Mouse (Mus musculus): ENCODE data around the gene Hmgn3. TPM values are rescaled to one million over a fixed set of nuclear protein-coding genes. Genes with fewer than 3 reads are reported as not detected.

The Hmgn3 gene
- polyA plus RNA-seq, 1 experiment from 2014 or later: 126 TPM

DNA sequence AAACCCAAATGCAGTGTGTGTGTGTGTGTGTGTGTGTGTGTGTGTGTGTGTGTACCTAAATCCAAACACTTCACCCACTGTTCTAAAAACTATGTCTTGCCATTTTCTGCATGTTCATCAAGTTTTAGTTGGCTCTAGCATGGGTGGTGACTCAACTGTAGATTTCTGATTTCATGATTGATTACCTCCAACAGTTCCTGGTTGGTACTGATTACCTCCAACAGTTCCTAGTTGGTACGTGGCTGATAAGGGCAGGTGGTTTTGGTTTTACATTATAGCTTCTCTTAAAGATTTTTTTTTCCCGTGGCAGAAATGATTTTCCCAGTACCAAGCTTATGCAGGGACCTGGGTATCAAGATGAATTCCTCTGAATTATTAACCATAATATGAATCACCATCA is 27.3 kb downstream of the Hmgn3 start:
- no peaks in the 10 kb centered on the region for H3K36me3 ChIP-seq (ENCODE audit: control insufficient read depth, insufficient read depth, low read length)
- DNase-seq: no peak
- no peak overlapping the region for H3K4me3 ChIP-seq (replicated peaks; ENCODE audit: low read depth, low read length)
- H3K27ac ChIP-seq (replicated peaks; ENCODE audit: low read depth, low read length): no peak overlapping the region
- no peaks in the 10 kb centered on the region for H3K4me1 ChIP-seq (ENCODE audit: control insufficient read depth, insufficient read depth, low read length)
- WGBS: 89% methylated on average over 2 of the region's 2 CpGs
- H3K4me2 ChIP-seq (ENCODE audit: low read length): no peak overlapping the region
- H3K27me3 ChIP-seq (ENCODE audit: control insufficient read depth, insufficient read depth, low read length): no peaks in the 10 kb centered on the region
- no peak for ATAC-seq (ENCODE audit: low FRiP score, low TSS enrichment)
- no peaks in the 10 kb centered on the region for H3K9me3 ChIP-seq (ENCODE audit: control insufficient read depth, low read length)
- no peak overlapping the region for H3K9ac ChIP-seq (replicated peaks; ENCODE audit: low read length)

DNA sequence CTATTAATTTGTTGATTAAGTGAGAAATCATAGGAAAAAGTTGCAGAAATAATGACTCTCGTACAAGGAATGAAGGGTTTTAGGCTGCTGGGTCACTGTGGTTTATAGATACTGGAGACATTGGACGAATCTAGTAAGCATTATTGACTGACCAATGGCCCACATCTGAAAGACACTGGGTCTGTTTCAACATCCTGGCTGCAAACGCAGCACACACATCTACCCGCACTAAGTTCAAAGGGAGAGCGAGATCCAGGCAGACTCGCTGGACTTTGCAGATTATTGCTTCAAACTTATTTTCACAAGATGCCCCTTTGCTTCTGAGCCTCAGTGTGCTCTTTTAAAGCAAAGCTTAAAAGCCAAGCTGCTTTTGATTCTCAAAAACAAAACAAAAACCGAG is 29.0 kb downstream of the Hmgn3 start:
- Histone ChIP-seq H3K4me2 (ENCODE audit: low read length) (no peak overlapping the region), H3K27ac (replicated peaks; ENCODE audit: low read depth, low read length) (no peak overlapping the region), H3K36me3 (ENCODE audit: control insufficient read depth, insufficient read depth, low read length) (no peaks in the 10 kb centered on the region), H3K27me3 (ENCODE audit: control insufficient read depth, insufficient read depth, low read length) (no peaks in the 10 kb centered on the region), H3K9ac (replicated peaks; ENCODE audit: low read length) (no peak overlapping the region), H3K4me3 (replicated peaks; ENCODE audit: low read depth, low read length) (no peak overlapping the region), H3K4me1 (ENCODE audit: control insufficient read depth, insufficient read depth, low read length) (no peaks in the 10 kb centered on the region), H3K9me3 (ENCODE audit: control insufficient read depth, low read length) (no peaks in the 10 kb centered on the region)
- WGBS: 87% methylated on average over 7 of the region's 7 CpGs
- ATAC-seq (ENCODE audit: low FRiP score, low TSS enrichment) (no peak), DNase-seq (no peak)

DNA sequence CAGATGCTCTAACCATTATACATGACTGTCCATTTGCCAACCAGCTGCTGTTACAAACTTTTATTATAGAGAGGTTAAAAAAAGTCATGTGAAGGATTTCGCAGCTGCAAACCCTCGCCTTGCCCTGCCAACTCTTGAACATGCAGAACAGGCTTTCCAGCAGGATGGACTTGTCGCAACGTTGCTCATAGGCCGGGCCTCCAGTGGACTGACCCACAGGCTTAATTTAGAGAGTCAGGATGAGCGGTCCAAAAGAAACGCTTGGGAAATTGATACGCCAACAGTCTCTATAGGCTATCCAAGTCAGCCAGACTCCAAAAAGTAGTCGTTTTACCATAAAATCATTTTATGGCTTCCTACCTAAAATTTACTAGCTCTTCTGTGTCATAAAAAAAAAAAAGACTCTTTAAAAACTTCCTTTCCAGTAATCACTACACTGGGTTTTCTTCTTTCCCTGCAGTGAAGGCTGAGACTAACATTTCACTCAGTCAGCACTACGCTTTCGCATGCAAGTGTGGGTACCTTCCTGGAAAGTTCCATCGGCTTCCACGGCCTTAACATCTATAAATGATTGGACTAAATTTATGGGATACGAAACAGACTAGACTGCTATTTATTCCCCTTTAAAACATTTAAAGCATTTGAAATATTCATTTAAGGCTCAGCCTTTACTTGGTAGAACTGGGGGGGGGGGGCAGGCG is 29.6 kb downstream of the Hmgn3 start:
- Histone ChIP-seq H3K4me3 (replicated peaks; ENCODE audit: low read depth, low read length) (no peak overlapping the region), H3K4me2 (ENCODE audit: low read length) (no peak overlapping the region), H3K4me1 (ENCODE audit: control insufficient read depth, insufficient read depth, low read length) (no peaks in the 10 kb centered on the region), H3K9me3 (ENCODE audit: control insufficient read depth, low read length) (no peaks in the 10 kb centered on the region), H3K9ac (replicated peaks; ENCODE audit: low read length) (no peak overlapping the region), H3K27ac (replicated peaks; ENCODE audit: low read depth, low read length) (no peak overlapping the region), H3K27me3 (ENCODE audit: control insufficient read depth, insufficient read depth, low read length) (no peaks in the 10 kb centered on the region), H3K36me3 (ENCODE audit: control insufficient read depth, insufficient read depth, low read length) (no peaks in the 10 kb centered on the region)
- DNase-seq: no peak
- 96% methylated on average over 15 of the region's 15 CpGs for WGBS
- ATAC-seq (ENCODE audit: low FRiP score, low TSS enrichment): no peak

DNA sequence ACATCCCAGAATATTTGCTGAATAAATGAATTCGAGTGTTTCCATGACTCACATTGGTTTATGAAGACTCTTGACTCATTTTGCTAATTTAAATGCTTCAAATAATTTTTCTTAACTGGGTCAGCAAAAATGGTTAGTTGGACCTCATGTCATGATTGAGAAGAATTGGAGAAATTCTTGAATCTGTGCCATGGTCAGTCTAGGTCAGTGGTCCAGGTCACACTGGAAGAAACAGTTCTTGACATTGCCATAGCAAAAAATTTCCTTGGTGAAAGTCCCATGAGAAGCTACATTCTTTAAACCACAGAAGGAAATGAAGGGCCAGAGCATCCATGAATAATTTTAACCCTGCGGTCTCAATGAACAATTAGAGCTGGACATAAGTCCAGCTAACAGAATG is 30.8 kb downstream of the Hmgn3 start:
- ATAC-seq (ENCODE audit: low FRiP score, low TSS enrichment): no peak
- 96% methylated on average over 2 of the region's 2 CpGs for WGBS
- H3K9me3 ChIP-seq (ENCODE audit: control insufficient read depth, low read length): no peaks in the 10 kb centered on the region
- H3K9ac ChIP-seq (replicated peaks; ENCODE audit: low read length): no peak overlapping the region
- no peaks in the 10 kb centered on the region for H3K27me3 ChIP-seq (ENCODE audit: control insufficient read depth, insufficient read depth, low read length)
- DNase-seq: no peak
- H3K4me2 ChIP-seq (ENCODE audit: low read length): no peak overlapping the region
- 0 out of 2 replicates have a peak, but pooled peaks cover under 1% of the 10 kb centered on the region for H3K36me3 ChIP-seq (ENCODE audit: control insufficient read depth, insufficient read depth, low read length)
- no peak overlapping the region for H3K4me3 ChIP-seq (replicated peaks; ENCODE audit: low read depth, low read length)
- no peaks in the 10 kb centered on the region for H3K4me1 ChIP-seq (ENCODE audit: control insufficient read depth, insufficient read depth, low read length)
- no peak overlapping the region for H3K27ac ChIP-seq (replicated peaks; ENCODE audit: low read depth, low read length)

DNA sequence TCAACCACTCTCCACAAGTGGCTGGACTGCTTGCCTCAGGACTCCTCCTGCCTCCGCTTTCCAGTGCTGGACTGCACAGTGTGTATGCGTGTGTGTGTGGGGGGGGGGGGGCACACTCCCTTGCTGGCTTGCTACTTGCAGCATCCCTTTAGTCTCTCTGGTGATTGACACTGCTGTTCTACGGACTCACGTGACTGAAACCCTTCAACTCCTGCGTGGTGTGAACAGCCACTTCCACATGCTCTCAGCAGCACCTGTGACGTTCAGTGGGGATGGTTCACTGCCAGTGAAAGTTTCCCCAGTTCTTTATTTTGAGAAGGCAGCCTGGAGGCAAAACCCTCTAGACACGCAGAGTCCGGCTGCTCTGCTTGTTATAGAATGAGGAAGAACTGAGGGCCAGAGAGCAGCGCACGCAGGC is 32.7 kb downstream of the Hmgn3 start:
- Histone ChIP-seq H3K4me1 (ENCODE audit: control insufficient read depth, insufficient read depth, low read length) (no peaks in the 10 kb centered on the region), H3K4me3 (replicated peaks; ENCODE audit: low read depth, low read length) (no peak overlapping the region), H3K9ac (replicated peaks; ENCODE audit: low read length) (no peak overlapping the region), H3K36me3 (ENCODE audit: control insufficient read depth, insufficient read depth, low read length) (0 out of 2 replicates have a peak, but pooled peaks cover 4% of the 10 kb centered on the region), H3K27me3 (ENCODE audit: control insufficient read depth, insufficient read depth, low read length) (no peaks in the 10 kb centered on the region), H3K27ac (replicated peaks; ENCODE audit: low read depth, low read length) (no peak overlapping the region), H3K9me3 (ENCODE audit: control insufficient read depth, low read length) (no peaks in the 10 kb centered on the region), H3K4me2 (ENCODE audit: low read length) (no peak overlapping the region)
- DNase-seq: no peak
- ATAC-seq (ENCODE audit: low FRiP score, low TSS enrichment): no peak
- 85% methylated on average over 10 of the region's 10 CpGs for WGBS

DNA sequence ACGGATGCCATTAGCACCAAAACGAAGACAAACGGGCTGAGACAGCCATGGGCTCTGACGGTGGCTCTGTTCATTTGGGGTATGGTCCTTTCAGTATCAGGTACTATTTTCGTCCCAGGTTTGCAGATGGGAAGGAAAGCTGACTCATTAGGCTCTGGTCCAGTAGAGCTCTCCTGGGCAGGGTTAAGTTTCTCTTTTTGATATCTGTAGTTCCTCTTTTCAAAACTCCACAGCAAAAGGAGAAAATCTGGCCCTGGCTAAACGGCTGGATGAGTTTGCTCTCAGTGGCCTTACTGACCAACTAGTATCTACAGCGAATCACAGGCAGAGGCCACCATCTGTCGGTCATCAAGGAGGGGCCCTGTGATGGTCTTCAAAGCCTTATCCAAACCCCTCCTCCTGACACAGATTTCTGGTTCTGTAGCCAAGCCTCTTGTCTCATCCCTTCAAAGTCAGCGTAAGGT is 34.1 kb downstream of the Hmgn3 start:
- DNase-seq: no peak
- WGBS: 87% methylated on average over 9 of the region's 9 CpGs
- H3K9ac ChIP-seq (replicated peaks; ENCODE audit: low read length): no peak overlapping the region
- no peak for ATAC-seq (ENCODE audit: low FRiP score, low TSS enrichment)
- H3K27me3 ChIP-seq (ENCODE audit: control insufficient read depth, insufficient read depth, low read length): no peaks in the 10 kb centered on the region
- H3K4me2 ChIP-seq (ENCODE audit: low read length): no peak overlapping the region
- no peaks in the 10 kb centered on the region for H3K9me3 ChIP-seq (ENCODE audit: control insufficient read depth, low read length)
- H3K4me1 ChIP-seq (ENCODE audit: control insufficient read depth, insufficient read depth, low read length): no peaks in the 10 kb centered on the region
- no peak overlapping the region for H3K27ac ChIP-seq (replicated peaks; ENCODE audit: low read depth, low read length)
- 0 out of 2 replicates have a peak, but pooled peaks cover 4% of the 10 kb centered on the region for H3K36me3 ChIP-seq (ENCODE audit: control insufficient read depth, insufficient read depth, low read length)
- H3K4me3 ChIP-seq (replicated peaks; ENCODE audit: low read depth, low read length): no peak overlapping the region

DNA sequence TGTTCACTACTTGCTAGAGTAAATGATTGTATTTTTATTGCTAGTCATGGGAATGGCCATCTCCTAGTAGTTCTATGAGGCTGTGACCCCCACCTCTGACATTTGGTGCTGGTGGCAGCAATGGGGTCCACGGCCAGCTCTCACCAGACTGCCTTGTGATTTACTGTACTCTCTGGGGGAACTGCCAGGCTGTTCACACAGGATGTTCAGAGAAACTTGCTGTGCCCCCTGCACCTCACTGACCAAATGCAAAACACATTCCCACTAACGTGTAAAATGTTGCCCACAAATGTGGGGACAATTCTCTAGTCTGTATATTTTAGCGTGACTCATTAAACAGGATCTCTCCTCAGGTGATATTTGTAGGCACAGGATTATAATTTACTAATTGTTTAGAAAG is 34.7 kb downstream of the Hmgn3 start:
- Histone ChIP-seq H3K4me3 (replicated peaks; ENCODE audit: low read depth, low read length) (no peak overlapping the region), H3K4me1 (ENCODE audit: control insufficient read depth, insufficient read depth, low read length) (no peaks in the 10 kb centered on the region), H3K27me3 (ENCODE audit: control insufficient read depth, insufficient read depth, low read length) (no peaks in the 10 kb centered on the region), H3K27ac (replicated peaks; ENCODE audit: low read depth, low read length) (no peak overlapping the region), H3K4me2 (ENCODE audit: low read length) (no peak overlapping the region), H3K36me3 (ENCODE audit: control insufficient read depth, insufficient read depth, low read length) (0 out of 2 replicates have a peak, but pooled peaks cover 4% of the 10 kb centered on the region), H3K9ac (replicated peaks; ENCODE audit: low read length) (no peak overlapping the region), H3K9me3 (ENCODE audit: control insufficient read depth, low read length) (no peaks in the 10 kb centered on the region)
- WGBS: 97% methylated on average over 3 of the region's 3 CpGs
- DNase-seq (no peak), ATAC-seq (ENCODE audit: low FRiP score, low TSS enrichment) (no peak)

DNA sequence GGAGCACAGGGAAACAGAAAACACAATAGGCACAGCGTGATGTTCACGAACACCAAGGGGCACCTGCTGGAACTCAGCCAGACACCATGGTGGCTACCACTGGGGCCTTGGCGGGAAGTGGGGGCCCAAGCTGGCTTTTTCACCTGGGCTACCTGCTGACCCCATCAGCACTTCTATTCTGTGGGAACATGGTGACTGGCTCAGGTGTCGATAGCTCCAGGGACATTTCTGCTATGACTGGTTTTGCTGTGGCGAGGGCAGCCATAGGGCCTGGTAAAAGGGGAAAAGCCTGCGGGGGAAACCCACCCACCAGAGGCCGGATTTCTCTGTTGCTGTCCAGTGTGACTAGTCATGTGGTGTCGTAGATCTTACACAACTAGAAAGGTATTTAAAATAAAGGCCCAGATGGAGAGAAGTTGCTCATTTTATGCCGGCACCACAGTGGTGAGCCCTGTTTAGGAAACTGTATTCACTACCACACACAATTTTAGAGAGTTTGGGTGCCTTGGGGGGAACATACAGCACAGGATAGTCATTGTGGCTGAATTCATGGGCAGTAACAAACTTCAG is 35.3 kb downstream of the Hmgn3 start:
- Histone ChIP-seq H3K27me3 (ENCODE audit: control insufficient read depth, insufficient read depth, low read length) (no peaks in the 10 kb centered on the region), H3K9ac (replicated peaks; ENCODE audit: low read length) (no peak overlapping the region), H3K27ac (replicated peaks; ENCODE audit: low read depth, low read length) (no peak overlapping the region), H3K36me3 (ENCODE audit: control insufficient read depth, insufficient read depth, low read length) (0 out of 2 replicates have a peak, but pooled peaks cover 4% of the 10 kb centered on the region), H3K9me3 (ENCODE audit: control insufficient read depth, low read length) (no peaks in the 10 kb centered on the region), H3K4me1 (ENCODE audit: control insufficient read depth, insufficient read depth, low read length) (no peaks in the 10 kb centered on the region), H3K4me3 (replicated peaks; ENCODE audit: low read depth, low read length) (no peak overlapping the region), H3K4me2 (ENCODE audit: low read length) (no peak overlapping the region)
- ATAC-seq (ENCODE audit: low FRiP score, low TSS enrichment): no peak
- WGBS: 86% methylated on average over 9 of the region's 9 CpGs
- DNase-seq: no peak
